Mouse (Mus musculus) thymus, adult 2 months (tissue): ENCODE results near the gene Ptpn12. TPM values are rescaled to one million over a fixed set of nuclear protein-coding genes. Genes with fewer than 3 reads are reported as not detected.

Experiments used
- DNase-seq: peaks from one replicate; pipeline ENCODE4 v3.0.0; 2021
- H3K27ac ChIP-seq: fragments of 200-500 bp; 2 replicates; pipeline ENCODE4 v1.5.1; 2012; ENCODE audit warnings: low read length, control low read depth; ENCODE audit not compliant: control insufficient read depth, insufficient read depth
- H3K27me3 ChIP-seq: fragments of 200-500 bp; 2 replicates; pipeline ENCODE4 v1.6.1; 2012; ENCODE audit warnings: mild to moderate bottlenecking, low read length, moderate library complexity, mixed read lengths; ENCODE audit not compliant: control insufficient read depth, insufficient read depth
- H3K36me3 ChIP-seq: fragments of 200-500 bp; 2 replicates; pipeline ENCODE4 v1.6.1; 2012; ENCODE audit warnings: mild to moderate bottlenecking, low read length, moderate library complexity; ENCODE audit not compliant: control insufficient read depth, insufficient read depth
- H3K4me1 ChIP-seq: fragments of 200-500 bp; replicated peaks from 2 replicates; pipeline ENCODE4 v1.6.1; 2012; ENCODE audit warnings: low read length; ENCODE audit not compliant: control insufficient read depth, insufficient read depth
- H3K4me3 ChIP-seq: fragments of 200-500 bp; 2 replicates; pipeline ENCODE4 v1.5.1; 2012; ENCODE audit warnings: mild to moderate bottlenecking, low read length, control low read depth, moderate library complexity; ENCODE audit not compliant: control insufficient read depth, insufficient read depth
- CTCF ChIP-seq: fragments of 200-500 bp; IDR thresholded peaks from 2 replicates; pipeline ENCODE4 v1.5.1; 2012; ENCODE audit warnings: mild to moderate bottlenecking, control low read depth, low read length, moderate library complexity, borderline replicate concordance; ENCODE audit not compliant: control insufficient read depth, poor library complexity, insufficient read depth; ENCODE audit errors: extremely low read depth
- POLR2A ChIP-seq: fragments of 200-500 bp; IDR thresholded peaks from 2 replicates; pipeline ENCODE4 v1.6.1; 2012; ENCODE audit warnings: mild to moderate bottlenecking, low read length, control low read depth, moderate library complexity; ENCODE audit not compliant: control insufficient read depth, poor library complexity, insufficient read depth; ENCODE audit errors: extremely low read depth
- WGBS: fragments of 180-500 bp; shearing (Covaris S2); methylation state at CpG from one replicate; pipeline ENCODE4 v1.1.7; 2018; 5-methylcytosine and 5-hydroxymethylcytosine counted together
- polyA plus RNA-seq: library from polyadenylated mRNA; depleted of rRNA; stranded (reverse); fragments of >200 nt; gene quantifications from 2 replicates; pipeline ENCODE4 v1.2.3, GENCODE M21; 2012

The Ptpn12 gene
- polyA plus RNA-seq, 1 experiment, result 26.9 TPM

DNA sequence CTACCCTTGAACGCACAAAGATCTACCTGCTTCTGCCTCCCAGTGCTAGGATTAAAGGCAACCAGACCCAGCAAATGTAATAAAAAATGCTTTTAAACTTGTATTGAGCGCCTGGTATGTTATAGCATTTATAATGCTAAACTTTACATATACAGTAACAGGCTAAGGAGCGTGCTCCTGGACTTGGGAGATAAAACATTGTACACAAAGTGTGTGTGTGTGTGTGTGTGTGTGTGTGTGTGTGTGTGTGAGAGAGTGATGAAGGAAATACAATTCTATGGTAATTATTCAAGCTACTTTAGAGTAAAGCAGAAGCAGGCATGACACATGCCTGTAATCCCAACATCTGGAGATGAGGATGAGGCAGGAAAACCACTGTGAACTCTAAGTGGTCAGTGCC, 99.4 kb downstream of the Ptpn12 start, which contains the start of gene Rsbn1l:
Gene Rsbn1l, minus strand, starts transcription at position 101 of the 400 bp plus-strand sequence.
- no peaks in the 10 kb centered on the region for H3K27me3 ChIP-seq
- H3K36me3 ChIP-seq, result no peaks in the 10 kb centered on the region; the same call in 1 of the 2 replicates
- H3K4me3 ChIP-seq, result peak within 1 kb of the TSS; percentile 9; the same call in 1 of the 2 replicates
- TF ChIP-seq CTCF, result no peak
- TF ChIP-seq POLR2A, result no peak
- WGBS, result 96% methylated on average over 3 of the region's 3 CpGs
- peak within 1 kb of the TSS; percentile 81; the same call in 1 of the 2 replicates for H3K27ac ChIP-seq
- peaks cover 17% of the 10 kb centered on the region for H3K4me1 ChIP-seq
- no peak for DNase-seq

DNA sequence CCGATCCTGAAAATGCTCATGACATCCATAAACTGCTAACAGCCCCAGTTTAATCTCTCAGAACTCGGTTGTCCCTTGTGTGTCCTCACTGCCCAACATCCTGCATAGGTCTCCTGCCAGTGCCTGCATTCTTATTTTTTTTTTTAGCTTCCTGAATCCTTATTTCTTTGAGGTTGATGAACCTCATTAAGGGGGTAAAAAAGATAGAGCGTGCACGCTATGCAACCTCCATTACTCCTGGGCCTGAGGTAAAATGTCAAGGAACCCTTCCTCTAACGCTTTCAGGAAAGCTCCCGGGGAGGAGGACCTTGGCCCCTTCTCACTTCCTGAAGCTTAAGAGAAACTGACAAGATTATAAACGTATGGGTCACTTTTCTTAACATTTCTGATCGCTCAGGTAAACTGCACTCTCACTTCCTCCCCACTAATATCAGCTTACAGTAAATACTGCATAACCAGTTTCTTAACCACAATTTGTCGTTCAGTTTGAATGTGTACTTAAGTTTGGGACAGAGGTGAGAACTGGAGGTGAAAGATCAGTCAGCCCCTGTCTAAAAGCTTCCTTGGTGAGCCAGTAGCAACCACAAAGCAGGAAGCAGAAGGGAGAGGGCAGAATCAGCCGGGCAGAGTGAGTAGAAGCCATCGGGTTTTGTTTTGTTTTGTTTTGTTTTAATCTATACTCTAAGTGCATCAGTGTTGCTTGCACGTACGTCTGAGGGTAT, 100.4 kb downstream of the Ptpn12 start:
- no peak for TF ChIP-seq CTCF
- no peak for DNase-seq
- Histone ChIP-seq H3K36me3 (no peaks in the 10 kb centered on the region; the same call in 1 of the 2 replicates), H3K4me3 (peak overlapping the region; percentile 9; the same call in 1 of the 2 replicates), H3K27ac (peak overlapping the region; percentile 81; the same call in 1 of the 2 replicates), H3K4me1 (peaks cover 17% of the 10 kb centered on the region), H3K27me3 (no peaks in the 10 kb centered on the region)
- 9% methylated on average over 13 of the region's 13 CpGs for WGBS

DNA sequence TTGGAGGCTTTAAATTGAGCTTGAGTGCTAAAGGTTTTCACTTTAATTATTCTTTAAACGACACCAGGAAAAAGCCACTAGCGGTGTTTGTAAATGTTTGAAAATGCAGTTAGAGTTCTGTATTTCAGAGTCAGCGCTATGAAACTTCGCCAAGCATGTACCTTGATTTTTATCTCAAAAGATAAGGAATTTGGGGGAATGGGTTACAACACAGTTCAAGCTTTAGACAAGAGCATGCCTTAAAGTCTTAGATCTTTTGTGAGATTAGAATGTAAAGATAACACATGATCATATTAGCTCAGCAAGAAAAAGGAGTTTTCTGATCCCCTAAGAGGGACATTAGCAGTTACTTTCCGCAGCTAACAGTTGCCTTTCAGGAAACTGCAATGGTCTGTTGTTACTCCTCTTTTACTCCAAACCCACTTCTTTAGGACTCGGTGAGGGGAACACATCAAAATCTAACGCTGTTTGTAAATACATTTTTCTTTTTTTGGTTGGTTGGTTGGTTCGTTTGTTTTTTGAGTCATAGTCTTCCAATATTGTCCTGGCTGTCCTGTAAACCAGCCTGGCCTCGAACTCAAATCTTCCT, 103.3 kb downstream of the Ptpn12 start:
- Histone ChIP-seq H3K36me3 (no peaks in the 10 kb centered on the region; the same call in 1 of the 2 replicates), H3K4me3 (peak overlapping the region; percentile 87; the same call in 1 of the 2 replicates), H3K27ac (no peak overlapping the region; the same call in 1 of the 2 replicates), H3K4me1 (peaks cover 17% of the 10 kb centered on the region), H3K27me3 (no peaks in the 10 kb centered on the region)
- 4% methylated on average over 9 of the region's 9 CpGs for WGBS
- DNase-seq, result no peak
- TF ChIP-seq POLR2A (no peak), CTCF (no peak)

DNA sequence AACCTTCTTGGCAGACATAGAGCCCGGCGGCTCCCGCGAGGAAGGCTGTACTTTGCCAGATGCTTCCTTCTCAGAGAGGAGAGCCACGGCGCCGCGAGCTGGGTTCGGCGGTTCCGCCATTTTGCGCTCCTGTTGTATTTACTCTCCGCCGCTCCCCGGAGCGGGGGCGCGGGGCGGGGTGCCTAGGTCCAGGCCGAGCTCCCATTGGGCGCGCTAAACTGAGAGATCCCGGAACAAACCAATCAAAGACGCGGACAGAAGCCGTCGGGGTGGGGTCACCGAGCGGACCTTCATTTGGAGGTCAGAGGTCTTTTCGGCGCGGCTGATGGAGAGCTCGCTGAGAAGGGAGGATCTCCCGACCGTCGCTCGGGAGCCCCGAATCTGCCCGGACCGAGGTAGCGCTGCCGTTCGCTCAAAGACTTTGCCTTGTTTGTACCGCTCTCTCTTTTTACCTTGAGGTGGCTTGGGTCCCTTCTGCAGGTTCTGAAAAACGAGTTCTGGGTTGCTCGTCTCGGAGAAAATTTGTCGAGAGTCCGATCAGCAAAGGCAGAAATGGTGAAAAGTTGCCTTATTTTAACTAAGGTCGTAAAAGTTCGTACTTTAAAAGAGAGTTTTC, 103.9 kb downstream of the Ptpn12 start:
- under 1% methylated on average over 51 of the region's 51 CpGs for WGBS
- DNase-seq, result peak; percentile 94
- no peaks in the 10 kb centered on the region; the same call in 1 of the 2 replicates for H3K36me3 ChIP-seq
- H3K4me3 ChIP-seq, result peak overlapping the region; percentile 87
- H3K27me3 ChIP-seq, result no peaks in the 10 kb centered on the region
- TF ChIP-seq CTCF (no peak), POLR2A (peak; percentile 92)
- peak overlapping the region; percentile 67 for H3K27ac ChIP-seq
- peaks cover 20% of the 10 kb centered on the region for H3K4me1 ChIP-seq

DNA sequence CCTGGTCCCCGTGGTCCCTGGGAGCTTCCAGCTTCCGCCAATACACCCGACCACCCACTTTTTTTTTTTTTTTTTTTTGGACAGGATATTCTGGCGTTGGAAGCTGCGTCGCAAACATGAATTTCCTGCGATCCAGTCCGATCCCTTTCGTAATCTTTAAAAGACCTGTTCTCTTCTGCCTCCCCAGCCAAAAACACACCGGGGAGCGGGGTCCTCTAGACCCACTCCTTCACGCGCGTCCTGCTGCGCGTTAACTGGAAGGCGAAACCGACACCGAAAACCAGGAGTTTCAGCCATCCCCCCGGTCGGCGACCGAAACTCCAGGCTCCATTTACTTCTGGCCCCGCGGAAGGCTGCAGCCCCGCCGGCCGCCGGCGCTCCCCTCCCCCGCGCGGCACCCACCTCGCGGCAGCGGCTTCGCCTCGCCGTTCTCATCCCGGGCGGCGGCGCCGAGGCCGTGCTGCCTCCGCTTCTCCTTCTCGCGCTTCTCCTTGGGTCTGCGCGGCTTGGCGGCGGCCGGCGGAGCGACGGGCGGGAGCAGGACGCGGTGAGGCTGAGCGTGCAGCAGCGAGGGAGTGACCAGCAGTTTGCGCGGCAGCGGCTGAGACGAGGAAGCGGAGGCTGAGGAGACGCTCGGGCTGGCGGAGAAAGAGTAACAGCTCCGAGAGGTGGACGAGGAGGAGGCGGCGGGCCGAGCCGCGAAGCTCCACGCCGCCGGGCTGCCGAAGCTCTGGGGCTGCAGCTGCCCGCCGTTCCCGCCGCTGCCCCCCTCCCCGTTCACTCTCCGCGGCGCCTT, 104.7 kb downstream of the Ptpn12 start:
- WGBS, result under 1% methylated on average over 88 of the region's 88 CpGs
- Histone ChIP-seq H3K4me1 (peaks cover 23% of the 10 kb centered on the region), H3K36me3 (no peaks in the 10 kb centered on the region), H3K27ac (peak overlapping the region; percentile 67), H3K4me3 (peak overlapping the region; percentile 87), H3K27me3 (no peaks in the 10 kb centered on the region)
- TF ChIP-seq CTCF, result no peak; the same call in 1 of the 2 replicates
- peak; percentile 21; the same call in 1 of the 2 replicates for TF ChIP-seq POLR2A
- DNase-seq, result peak; percentile 59

DNA sequence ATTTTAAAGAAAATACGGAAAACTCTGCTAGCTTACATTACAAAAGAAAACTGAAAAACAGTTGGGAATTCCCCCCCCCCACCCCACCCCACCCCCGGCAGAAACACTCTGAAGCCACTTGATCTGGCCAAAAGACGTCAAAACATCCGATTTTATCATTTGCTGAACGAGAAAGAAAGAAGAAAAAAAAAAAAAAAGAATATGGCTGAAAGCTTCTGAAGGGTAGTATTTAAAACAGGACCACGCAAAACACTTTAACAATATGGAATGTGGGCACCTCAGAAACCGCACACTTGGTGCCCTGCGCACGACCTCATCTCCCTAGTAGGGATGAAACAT, 105.2 kb downstream of the Ptpn12 start:
- no peak for DNase-seq
- TF ChIP-seq POLR2A, result no peak
- no peak for TF ChIP-seq CTCF
- peak overlapping the region; percentile 87 for H3K4me3 ChIP-seq
- H3K27ac ChIP-seq, result peak overlapping the region; percentile 67; the same call in 1 of the 2 replicates
- H3K4me1 ChIP-seq, result peaks cover 21% of the 10 kb centered on the region
- 0% methylated on average over 9 of the region's 9 CpGs for whole genome bisulfite sequencing
- H3K36me3 ChIP-seq, result no peaks in the 10 kb centered on the region
- no peaks in the 10 kb centered on the region for H3K27me3 ChIP-seq

DNA sequence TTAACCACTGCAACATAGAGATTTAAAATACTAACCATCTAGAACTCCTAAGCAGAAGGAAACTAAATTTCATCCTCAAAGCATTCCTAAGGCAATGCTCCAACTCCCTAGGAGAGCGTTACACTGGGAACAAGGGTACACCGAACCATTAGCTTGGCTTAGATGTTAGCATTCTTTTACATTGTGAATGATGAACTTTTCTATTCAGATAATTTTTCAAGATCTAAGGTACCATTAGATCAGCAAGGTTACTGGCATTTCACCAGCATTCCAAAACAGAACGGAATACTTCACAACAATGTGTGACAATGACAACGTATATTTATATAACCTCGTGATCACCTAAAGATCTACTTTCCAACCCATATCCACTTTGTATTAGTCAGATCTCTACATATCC, 105.6 kb downstream of the Ptpn12 start:
- no peak for DNase-seq
- WGBS, result 4% methylated on average over 5 of the region's 5 CpGs
- Histone ChIP-seq H3K4me1 (peaks cover 23% of the 10 kb centered on the region), H3K27me3 (no peaks in the 10 kb centered on the region), H3K36me3 (no peaks in the 10 kb centered on the region), H3K4me3 (no peak overlapping the region), H3K27ac (no peak overlapping the region)
- TF ChIP-seq POLR2A, result no peak
- no peak for TF ChIP-seq CTCF
